Mouse (Mus musculus): ENCODE measurements around the gene Ntsr2.
"Not testable (repeated sequence)": the region's sequence is repeated elsewhere in the genome, so short reads cannot be mapped to it uniquely, and the experiment has no call there.

Gene Ntsr2

DNA sequence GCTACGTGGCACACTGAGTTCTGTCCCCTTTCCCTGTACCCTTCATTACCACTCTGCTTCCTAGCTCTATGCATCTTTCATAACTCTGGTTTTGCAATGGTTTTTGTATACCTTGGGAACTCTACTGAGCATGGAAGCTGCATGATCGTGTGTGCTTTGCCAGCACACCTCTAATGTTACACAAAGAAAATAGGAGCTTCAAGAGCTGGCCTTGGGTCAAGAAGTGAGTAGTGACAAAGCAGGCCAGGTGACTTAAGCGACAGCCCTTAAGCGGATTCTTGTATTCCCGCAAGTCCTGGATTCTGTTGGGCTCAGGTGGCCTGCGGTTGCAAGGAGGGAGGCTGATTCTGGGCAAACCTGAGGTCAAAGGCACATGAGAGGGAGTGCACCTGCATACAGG lies 4.9 kb upstream of the Ntsr2 start:
- DNase-seq (ENCODE audit: low read depth) = no peak

DNA sequence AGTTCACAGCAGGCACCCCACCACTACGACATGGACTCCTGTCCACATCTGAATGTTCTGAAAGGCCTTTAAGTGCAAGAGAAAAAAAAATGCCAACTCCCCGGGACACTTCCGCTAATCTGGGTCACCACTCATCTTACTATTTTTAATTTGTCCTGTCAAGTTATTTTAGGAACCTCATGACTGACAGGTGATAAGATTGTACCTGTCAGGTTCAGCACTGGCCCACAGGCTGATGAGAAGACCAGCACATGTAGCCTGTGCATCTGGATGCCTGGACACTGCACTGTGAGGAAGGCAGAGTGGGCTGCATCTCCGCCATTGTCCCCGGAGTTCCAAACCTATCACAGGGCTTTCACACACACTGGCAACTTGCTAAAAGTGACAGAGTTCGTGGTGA lies 3.4 kb upstream of the Ntsr2 start:
- no peak for DNase-seq (ENCODE audit: low read depth)

DNA sequence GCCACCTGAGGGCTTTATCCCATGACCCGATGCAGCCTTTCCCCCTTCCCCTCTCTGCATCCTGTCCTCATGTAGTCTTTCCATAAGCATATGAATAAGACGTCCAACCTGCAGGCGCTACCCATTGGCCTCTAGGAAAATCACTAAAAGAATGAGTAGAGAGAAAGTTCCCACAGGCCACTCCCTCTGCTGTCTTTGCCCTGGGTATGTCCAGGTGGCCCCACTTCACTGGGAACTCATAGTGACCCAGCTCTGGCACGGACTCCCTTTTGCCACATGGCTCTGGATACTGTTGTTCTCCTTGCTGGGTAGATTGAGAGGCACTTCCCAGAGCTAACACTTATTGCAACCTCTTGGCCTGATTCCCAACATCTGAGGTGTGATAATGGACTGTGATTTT lies 2.4 kb downstream of the Ntsr2 start:
- DNase-seq (ENCODE audit: low read depth) = no peak

DNA sequence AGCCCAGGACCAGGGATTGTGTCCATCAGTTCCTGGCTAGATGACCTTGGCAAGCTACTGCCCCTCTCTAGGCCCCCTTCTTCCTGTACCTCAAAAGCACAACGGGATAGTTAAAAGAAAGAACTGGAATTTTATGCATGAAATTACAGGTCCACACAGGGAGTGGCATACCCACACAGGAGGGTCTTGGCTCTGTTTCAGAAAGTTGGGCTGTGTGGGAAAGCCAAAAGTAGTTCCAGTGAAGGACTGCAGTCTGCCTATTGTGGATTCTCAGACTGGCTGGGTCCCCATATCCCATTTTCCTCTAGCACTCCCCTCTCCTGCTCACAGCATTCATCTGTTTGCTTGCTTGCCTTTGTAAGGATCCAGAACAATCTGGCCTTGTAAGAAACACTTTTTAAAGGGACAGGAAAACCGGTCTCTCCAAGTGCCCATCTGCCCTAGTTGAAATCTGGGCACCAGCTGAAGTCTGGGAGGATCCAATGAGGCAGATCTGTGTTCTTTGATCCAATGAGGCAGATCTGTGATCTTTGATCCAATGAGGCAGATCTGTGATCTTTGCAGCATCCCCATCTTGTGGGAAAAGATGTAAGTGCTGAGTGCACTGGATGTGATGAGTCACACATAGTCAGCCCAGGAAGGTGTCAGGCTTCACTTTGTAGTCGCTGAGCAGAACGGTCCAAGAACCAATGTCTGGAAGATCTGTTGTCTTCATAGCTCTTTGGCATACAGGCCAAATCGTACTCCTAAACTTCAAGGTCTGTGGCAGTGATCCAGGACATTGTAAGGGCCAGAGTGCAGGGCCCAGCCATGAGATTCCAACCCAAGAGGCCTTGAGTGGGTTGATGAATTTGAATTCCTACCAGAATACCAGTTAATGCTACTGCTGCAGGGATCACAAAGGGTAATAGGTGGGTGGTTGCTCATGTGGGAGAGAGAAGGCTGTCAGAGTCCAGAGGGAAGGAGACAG lies 4.0 kb downstream of the Ntsr2 start:
- DNase-seq (ENCODE audit: low read depth) = no peak

DNA sequence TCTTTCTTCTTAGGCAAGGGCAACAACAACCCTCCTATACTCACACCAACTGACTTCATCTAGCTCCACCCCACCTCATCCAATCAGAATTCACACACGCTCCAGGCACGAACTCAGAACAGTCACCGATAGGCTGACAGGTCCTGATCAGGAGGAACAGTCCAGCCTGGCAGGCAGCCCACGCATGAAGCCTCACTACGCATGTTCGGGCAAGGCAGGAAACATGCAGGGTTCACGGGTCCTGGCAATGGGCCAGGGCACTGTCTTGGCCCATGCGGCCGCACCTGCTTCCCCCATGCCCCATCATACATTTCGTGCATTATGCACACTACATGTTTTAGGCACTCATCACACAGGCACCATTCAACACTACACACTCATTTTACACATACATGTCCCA lies 8.3 kb downstream of the Ntsr2 start:
- DNase-seq (ENCODE audit: low read depth) = no peak

DNA sequence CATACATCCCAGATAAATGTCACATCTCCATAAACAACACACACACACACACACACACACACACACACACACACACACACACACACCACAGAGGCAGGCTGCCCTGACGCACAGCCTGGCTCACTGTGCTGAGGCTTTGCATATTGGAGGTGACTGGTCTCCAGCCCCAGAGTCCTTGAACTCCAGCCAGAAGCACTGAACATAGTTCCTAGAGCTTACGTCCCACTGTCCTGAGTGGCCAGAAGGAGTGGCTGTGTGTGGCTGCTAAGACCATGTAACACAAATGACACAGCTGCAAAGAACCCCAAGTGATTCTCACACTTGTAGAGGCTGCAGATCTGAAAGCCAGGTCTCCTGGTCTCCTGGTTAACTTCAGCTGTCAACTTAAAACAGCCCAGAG lies 8.8 kb downstream of the Ntsr2 start:
- no peak for DNase-seq (ENCODE audit: low read depth)

DNA sequence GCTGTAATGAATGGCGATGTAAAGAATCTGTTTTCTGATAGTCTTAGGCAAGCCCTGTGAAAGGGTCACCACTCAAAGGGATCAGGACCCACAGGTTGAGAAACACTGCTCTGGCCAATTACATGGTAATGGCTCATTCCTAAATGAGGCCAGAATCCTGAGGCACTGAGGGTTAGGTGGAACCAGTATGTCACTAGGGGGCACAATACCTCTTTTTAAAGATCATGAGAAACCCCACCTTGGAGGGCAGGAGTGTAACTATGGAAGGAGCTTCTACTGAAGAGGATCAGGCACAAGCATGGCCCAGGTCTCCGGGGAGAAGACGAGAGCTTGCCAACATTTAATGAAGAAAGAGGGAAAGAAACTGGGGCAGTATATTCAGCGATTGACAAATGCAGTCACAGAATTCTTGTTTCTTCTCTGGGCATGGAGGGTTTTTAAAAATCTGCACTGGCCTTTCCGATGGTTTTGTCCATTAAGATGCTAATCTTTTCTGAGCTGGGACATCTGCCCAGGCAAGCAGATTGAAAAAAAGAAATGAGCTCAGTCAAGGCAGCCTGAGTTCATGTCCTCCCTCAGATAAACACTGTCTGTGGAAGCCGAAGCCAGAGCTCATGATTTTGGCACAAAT lies 9.9 kb downstream of the Ntsr2 start:
- DNase-seq (ENCODE audit: low read depth) = no peak

DNA sequence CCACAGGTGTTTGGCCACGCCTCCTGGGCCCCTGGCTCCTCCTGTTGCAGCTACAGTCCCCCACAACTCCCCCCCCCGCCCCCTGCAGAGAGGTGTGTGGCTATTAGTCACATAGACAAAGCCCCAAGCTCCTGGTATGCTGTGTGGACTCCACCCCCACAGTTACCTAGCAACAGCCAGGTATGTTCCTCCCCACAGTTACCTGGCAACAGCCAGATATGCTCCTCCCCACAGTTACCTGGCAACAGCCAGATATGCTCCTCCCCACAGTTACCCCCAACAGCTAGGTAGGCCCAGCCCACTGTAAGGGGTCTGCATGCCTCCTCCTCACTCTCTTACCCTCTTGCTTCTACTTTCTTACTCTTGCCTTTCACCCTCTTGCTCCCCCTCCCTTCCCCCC lies 11.8 kb downstream of the Ntsr2 start:
- no peak for DNase-seq (ENCODE audit: low read depth)

DNA sequence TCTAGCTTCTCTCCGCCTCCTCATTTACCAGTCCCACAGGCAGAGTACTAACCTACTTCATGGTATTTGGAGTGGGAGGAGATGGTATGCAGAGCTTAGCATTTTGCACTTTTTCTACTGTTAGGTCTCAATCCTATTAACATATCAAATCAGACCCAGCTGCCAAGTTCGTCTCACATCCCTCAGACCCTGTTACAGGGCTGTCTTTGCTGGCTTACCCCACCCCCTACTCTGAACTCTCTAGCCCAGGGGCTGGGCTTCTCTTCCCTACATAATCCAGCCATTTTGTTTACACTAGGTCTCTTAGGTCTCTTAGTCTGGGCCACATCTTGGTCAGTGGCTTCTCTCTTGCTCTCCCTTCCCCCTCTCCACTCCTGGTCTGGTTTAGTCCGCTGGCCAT lies 16.0 kb downstream of the Ntsr2 start:
- DNase-seq (ENCODE audit: low read depth) = no peak

DNA sequence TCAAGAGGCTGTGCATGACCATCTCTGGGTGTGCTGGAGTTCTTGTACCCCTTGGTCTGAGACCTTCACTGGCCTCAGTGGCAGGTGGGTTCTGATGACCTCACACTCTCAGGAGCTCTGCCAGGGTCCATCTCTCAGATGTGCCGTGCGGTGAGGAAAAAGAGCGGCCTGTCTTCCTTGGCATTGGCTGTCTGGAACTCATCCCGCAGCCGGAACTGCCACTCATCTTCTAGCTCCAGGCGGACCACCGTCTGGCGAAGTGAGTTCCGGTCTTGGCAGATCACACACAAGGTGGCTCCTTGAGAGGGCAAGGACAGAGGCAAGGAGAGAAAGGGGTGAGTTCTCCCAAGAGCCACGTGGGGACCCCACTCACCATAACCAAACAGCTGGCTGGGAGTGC lies 19.1 kb downstream of the Ntsr2 start:
- no peak for DNase-seq (ENCODE audit: low read depth)

DNA sequence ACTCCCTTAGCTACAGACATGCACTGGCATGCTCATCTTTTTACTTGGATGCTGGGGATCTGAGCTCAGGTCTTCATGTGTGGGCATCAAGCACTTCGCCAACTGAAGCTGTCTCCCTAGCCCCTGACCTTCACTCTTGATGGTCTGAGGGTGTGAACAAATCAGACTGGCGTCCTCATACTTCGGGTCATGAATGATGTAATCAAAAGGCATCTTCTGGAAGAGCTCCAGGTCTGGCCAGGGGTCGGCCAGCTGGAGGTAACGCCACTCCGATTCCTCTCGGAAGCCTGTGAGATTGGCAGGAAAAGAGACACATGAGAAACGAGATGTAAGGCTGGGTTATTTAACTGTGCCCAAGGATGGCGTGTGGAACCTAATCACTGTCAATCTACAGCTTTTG lies 37.4 kb downstream of the Ntsr2 start:
- DNase-seq (ENCODE audit: low read depth) = no peak

DNA sequence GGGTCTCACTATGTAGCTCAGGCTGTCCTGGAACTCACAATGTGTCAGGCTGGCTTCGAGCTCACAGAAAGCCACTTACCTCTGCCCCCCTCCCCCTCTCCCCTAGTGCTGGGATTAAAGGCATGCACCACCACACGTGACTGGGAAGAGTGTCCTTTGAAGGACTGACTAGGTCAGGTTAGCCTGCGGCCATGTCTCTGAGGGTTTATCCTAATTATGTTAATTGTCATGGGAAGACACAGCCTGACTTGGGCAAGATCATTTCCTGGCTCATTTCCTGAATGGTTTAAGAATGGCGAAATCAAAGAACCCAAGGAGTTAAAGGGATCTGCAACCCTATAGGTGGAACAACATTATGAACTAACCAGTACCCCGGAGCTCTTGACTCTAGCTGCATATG lies 41.6 kb downstream of the Ntsr2 start:
- DNase-seq (ENCODE audit: low read depth) = no peak

DNA sequence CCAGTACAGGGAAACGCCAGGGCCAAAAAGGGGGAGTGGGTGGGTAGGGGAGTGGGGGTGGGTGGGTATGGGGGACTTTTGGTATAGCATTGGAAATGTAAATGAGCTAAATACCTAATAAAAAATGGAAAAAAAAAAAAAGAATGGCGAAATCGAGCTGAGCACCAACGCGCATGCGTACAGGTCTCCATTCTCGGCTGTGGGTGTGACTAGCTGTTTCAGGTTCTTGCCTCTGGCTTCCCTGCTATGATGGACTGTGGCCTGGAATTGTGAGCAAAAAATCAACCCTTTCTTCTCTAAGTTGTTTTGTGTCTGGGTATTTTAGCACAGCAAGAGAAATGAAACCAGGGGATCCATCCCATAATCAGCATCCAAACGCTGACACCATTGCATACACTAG lies 42.1 kb downstream of the Ntsr2 start:
- not testable (repeated sequence) for DNase-seq (ENCODE audit: low read depth)

DNA sequence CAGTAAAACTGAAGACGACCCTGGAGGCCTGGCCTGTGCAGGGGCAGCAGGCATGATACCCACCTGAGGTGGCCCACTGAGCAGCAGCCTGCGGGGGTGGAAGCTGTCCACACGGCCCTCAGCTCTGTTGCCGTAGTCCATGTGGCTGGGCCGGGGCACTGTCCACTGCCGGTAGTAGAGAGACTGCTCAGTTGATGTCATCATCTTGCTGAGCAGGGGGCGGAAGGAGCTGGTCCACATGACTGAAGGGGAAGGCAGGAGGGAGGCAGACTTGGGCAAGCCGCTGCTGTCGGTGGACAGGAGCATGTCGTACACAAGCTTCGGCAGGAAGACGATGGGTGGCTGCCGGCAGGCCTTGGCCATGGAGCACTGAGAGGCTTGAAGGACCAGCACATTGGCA lies 43.0 kb downstream of the Ntsr2 start:
- no peak for DNase-seq (ENCODE audit: low read depth)

DNA sequence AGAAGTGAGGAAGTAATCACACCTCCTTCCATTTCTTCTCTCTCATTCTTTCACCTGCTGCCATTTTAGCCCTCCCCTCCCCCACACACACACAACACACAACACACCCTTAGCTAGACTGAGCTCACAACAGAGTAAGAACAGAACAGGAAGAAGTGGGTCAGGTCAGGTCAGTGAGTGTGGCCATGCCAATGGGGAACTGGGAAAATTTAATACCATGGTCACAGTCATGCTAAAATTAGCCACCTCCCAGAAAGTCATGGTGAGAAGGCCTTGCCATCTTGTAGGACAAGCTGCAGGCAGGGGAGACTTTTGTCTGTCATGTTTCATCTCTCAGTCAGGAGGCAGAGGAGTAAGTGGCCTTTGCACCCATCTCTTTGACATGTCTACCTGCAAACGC lies 45.5 kb downstream of the Ntsr2 start:
- DNase-seq (ENCODE audit: low read depth) = no peak
